Mouse (Mus musculus) embryonic fibroblast, embryonic 13.5 days (primary cell): ENCODE measurements around the gene Krr1.

Experiments
- CTCF ChIP-seq: IDR thresholded peaks from 2 replicates; pipeline ENCODE4 v1.5.1; 2011; ENCODE audit warnings: mild to moderate bottlenecking, control low read depth, low read length, moderate library complexity, borderline replicate concordance; ENCODE audit not compliant: insufficient read depth
- POLR2A ChIP-seq: IDR thresholded peaks from 2 replicates; pipeline ENCODE4 v1.6.1; 2011; ENCODE audit warnings: low read depth, mild to moderate bottlenecking, control low read depth, low read length, moderate library complexity

GRCm38 (mm10) chr10:111945563-111945962 is 26.9 kb upstream of the Krr1 start:
- TF ChIP-seq CTCF, result no peak
- TF ChIP-seq POLR2A, result no peak
